Mouse (Mus musculus): Measurements from ENCODE around the gene Epha1.

The Epha1 gene

GRCm38 (mm10) chr6:42372816-42373547 is at the start of gene Epha1:
TSS of gene Epha1 (minus strand) at chr6:42373268.
- peak in 1 of 2 experiments; percentile 60 for DNase-seq

- no peak for DNase-seq
Measured at GRCm38 (mm10) chr6:42421439-42421838, 48.4 kb upstream of the Epha1 start.

DNA sequence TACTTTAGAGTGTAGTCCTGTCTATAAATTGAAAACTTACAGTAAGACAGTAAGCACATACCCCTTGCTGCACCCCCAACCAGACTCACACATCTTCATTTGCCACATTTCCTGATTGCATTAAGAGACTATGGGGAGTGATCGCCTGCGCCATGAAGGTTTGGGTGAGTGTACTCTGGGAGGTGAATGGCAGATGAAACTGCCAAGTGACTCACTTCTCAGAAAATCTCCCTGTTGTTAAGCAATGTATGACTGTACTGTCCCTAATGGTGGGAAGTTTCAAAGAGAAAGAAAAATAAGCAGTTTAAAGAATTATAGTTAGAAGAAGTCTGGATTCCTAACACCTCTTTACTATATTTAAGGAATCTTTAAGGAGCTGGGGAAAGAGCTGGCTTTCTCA is 46.4 kb upstream of the Epha1 start:
- no peak for DNase-seq

DNA sequence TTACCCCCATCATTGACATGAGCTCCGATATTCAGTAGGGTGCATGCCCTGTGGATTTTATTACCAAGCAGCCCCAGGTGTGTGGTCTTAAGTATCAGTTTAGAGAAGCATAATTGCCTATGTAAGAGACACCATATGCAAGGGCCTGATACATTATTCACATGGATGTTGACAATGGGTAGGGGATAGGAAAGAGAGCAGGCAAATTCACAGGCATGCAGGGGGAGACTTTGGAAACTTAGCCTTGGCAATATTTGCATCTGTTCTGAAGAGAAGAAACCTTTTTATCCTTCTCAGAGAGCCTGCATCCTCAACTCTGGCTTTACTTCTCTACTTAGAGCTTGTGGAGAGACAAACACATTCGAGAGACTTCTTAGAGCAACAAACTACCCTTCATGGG is 32.1 kb upstream of the Epha1 start, which contains the start of gene Tas2r135:
Gene Tas2r135 (plus strand): TSS at position 301 of the 400 bp plus-strand sequence.
- DNase-seq = no peak

DNA sequence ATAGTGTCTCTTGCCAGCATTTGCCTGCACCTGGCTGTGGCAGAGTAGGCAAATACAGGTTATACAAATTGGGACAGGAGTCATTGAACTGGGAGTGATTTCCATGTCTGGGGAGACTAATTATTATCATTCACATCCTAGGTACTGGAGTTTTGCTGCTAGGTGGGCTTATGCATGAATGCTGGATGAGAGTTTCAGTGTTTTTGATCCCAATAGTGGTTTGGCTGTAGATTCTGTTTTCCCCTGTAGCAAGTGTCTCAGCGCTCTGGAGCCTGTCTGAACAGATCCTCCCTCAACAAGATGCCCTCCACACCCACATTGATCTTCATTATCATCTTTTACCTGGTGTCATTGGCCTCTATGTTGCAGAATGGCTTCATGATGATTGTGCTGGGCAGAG is 26.9 kb upstream of the Epha1 start, which contains the start of gene Tas2r143:
Gene Tas2r143 (plus strand): TSS at position 301 of the 400 bp plus-strand sequence.
- no peak for DNase-seq

DNA sequence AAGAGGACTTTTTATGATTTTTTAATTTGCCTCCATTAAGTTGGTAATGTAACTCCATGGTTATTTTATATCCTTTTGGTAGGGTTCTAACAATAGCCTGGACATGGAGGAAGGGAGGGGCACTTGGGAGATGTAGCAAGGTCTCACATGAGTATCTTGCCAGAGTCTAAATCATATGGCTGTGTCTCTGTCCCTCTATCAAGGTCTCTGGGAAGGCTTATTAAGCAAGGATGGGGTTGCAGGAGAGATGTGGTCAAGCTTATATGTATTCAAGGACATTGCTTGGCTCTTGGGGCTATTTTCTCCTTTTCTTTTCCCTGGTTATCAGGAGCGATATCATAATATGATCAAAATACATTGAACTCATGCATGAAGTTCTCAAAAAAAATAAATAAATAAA is 25.9 kb upstream of the Epha1 start:
- no peak for DNase-seq

DNA sequence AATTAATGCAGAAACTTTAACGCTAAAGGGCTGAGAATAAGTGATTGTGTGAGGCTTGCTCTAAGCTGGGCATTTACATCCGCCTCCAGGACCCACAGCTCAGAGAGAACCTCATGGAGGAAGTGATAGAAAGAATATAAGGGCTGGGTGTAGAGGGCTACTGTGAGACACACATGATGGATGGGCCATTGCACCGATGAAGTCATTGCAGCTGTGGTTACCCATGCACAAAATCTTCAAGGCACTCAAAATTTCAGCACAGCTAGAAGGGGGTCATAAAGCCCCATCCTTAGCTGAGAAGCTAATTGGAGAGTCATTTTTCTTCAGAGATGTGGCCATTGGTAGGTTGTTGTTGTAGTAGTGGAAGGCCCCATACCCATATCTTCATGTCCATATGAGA is 25.2 kb upstream of the Epha1 start:
- no peak for DNase-seq

GRCm38 (mm10) chr6:42397041-42397657 is 24.1 kb upstream of the Epha1 start:
- no peak for DNase-seq

- DNase-seq = peak; percentile 30 to 38
Measured at GRCm38 (mm10) chr6:42395960-42396809, 23.1 kb upstream of the Epha1 start.

DNA sequence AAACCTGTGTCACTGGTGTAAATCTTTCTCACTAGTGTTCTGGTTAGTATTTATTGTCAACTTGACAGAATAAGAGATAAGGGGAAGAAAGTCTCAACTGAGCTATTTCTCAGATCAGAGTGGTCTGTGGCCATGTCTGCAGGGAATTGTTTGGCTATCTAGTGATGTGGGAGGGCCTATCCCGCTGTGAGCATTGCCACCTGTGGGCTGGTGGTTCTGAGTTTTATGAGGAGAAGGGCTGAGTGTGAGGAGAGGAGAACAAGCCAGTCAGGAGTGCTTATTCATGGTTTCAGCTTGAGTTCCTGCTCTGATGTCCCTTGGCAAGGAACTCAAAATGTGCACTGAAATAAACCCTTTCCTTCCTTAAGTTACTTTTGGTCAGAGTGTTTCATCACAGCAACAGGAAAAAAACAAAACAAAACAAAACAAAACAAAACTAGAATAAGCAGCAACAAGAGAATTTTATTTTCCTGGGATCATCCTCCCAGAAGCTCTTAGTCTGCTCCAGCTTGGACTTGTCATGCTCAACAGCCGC is 18.8 kb upstream of the Epha1 start:
- DNase-seq = no peak

- no peak for DNase-seq
Measured at GRCm38 (mm10) chr6:42385635-42386034, 12.6 kb upstream of the Epha1 start.

DNA sequence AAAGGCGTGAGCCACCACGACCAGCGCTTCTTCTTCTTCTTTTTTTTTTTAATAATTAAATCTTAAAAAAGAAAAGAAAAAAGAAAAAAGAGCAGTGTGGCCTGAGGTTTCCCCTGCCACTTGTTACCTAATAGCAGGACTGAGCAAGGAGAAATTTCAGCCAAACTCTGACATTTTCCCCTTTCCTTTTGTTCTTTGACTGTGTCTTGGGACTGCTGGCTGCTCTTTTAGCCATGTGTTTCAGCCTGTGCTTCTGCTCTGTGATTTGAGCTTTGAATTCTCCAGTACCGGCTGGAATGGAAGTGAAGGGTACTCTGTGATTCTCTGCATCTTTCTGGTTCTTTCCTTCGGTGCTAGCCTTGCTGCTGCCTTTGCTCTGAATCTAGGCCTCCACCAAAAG is 10.3 kb upstream of the Epha1 start:
- no peak for DNase-seq

- DNase-seq = no peak
Measured at GRCm38 (mm10) chr6:42381916-42382381, 8.9 kb upstream of the Epha1 start.

DNA sequence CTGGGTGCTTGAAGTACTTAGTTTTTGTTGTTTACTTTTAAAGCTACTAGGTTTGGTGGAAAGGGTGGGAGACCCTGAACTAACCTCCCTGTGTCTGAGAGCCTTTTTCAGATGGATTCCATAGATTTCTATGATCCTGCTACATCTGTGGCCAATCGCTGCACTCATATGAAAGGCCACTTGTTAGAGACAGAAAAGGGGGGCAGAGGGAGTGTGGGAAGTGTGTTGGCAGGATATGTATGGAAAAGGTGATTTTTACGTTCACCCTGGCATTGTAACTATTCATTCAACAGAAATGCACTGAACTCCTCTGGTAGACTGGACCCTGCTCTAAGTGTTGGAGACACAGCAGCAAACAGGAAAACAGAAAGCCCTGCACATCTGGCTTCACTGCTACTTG is 8.2 kb upstream of the Epha1 start:
- DNase-seq = no peak

DNA sequence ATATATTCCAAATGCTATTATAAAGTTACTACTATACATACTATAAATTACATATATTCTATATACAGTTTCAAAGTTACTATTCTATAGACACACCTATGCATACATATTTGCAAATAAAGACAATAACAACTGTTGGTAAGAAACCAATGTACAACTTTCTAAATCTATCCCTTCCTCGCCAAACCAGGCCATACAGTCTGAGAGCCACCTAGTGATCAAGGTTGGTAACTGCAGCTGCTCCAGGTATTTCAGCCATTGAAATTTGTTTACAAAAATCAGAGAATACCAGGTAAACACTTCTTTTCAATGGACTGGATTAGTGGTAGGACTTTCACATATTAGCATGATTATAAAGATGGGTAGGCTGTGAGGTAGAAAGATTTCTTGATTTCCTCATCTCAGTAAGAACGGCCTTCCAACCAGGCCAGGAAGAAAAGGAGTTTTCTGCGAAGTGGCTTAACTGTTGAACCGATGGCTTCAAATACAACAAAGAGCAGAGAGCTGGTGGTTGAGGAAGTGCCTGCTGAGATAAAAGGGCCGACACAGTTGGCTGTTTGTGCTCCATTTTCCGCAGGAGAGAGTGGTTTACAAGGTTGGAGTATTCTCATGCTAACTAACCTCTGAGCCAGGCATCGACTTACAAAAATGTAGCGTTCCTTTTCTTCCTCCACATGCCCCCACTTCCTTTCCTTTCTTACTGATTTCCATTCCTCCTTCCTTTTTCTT is 7.5 kb upstream of the Epha1 start:
- peak in 1 of 2 experiments; percentile 35 for DNase-seq

GRCm38 (mm10) chr6:42379551-42379950 is 6.5 kb upstream of the Epha1 start:
- DNase-seq = no peak

DNA sequence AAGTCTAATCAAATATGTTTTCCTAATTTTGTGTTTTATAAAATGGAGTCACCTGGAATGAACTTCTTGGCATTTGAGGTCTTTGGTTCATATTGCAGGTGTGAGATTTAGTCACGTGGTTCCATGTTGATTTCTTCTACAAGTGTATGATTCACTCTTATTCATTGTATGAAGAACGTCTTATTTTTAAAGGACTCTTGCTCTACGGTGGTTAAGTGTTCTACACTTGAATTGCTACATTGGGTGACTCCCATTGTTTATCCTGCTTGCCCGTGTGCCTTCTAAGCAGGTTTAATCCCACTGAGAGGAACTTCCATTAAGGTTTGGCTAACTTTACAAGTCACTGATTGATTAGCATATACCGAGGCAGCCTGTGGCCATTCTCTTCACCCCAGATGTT is 4.2 kb upstream of the Epha1 start:
- DNase-seq = no peak

DNA sequence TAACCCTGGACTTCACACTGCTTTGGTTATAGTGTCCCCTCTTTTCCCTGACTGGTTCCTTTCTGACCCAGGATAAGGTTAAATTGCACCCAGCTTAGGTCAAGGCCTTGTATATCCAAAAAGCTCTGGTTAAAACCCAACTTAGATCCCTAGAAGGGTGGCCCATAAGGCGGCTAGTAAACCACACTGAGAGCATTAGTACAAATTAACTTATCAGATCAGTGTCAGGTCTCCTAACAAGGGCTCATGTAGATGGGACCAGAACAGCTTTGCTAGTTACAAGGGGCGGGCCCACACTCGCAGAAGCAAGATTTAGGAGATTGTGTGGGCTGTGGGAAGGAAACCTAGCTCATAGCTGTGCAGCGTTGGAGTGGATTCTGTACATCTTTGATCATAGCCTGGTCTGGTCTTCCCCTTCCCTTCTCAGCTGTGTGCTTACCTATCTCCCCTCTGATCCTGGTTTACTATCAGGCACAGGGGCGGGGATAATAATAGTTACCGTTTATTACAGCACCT is 3.5 kb upstream of the Epha1 start:
- DNase-seq = no peak

DNA sequence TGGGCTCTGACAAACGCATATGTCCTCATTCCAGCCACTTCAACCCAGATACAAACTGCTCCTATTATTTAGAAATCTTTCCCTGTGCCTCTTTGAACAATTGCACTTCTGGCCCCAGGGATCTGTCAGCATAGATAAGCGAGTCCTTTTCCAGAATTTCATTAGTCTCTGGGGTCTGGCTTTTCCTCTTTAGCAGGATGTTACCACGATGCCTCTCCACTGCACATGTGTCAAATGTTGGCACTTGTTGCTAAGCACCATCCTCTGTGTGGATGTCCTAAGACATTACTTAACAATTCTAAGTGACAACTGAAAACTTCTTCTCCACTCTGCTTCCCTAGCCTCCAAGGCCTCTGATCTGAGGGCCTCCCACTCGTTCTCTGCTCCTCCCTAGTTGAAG is 2.9 kb upstream of the Epha1 start:
- DNase-seq = no peak

DNA sequence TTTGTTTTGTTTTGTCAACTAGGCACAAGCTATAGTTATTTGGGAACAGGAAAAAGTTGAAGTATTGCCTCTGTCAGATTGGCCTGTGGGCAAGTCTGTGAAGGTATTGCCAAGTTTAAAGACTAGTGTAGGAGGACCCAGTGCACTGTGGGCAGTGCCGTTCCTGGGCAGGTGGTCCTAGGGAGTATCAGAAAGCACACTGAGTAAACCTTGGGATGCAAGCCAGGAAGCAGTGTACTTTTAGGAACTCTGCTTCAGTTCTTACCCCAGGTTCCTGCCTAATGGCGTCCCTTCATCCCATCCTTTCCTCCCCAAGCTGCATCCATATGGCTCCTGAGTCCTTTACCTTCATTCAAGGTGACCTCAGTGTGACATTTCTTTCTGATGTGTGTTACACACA is 2.1 kb upstream of the Epha1 start:
- no peak for DNase-seq

DNA sequence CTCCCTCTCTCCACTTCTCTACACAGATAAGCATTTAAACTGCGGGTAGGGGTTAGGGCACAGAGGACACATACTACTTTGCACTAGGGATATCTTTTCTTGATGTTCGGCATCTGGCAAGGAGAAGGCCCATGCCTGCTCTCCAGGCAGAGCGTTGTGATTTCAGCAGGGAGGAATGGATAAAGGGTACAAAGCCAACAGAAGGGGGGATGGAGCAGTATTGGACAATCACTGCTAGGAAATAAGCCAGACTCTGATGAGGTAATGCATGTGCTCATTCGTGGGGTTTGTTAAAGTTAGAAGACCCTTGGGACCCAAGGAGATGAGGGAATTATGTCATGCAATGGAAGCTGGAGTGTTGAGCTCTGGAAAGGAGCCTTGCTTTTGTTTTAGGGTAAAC is 1.6 kb upstream of the Epha1 start:
- DNase-seq = no peak
